Mouse (Mus musculus): Measurements from ENCODE around the gene Pde6d.

Pde6d gene

DNA sequence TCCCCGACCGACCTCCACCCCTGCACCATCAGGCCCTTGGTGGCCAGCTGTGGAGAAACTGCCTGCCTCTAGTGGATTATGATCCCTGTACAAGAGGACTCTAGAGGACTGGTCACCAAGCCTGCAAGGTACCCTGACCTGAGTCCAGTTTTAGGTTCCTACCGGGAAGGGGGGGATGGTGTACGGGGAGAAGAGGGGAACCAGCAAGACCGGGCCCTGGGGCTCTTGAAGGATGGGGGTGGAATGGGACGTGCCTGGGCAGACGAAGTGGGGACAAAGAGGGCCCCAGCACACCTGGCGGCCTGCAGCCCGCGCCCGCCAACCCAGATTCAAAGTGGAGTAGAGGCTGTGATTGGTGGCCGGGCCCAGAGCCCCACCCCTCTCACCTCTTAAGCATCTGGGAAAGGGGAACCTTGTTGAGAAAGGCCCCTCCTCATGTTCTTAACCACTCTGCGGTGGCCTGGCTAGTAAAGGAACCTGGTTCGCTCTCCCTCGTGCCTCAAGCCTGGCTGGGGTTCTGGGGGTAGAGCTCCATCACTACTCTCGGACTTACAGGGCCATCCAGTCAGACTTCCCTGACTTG is 79.2 kb downstream of the Pde6d start:
- no peak for DNase-seq (ENCODE audit: low spot score)

DNA sequence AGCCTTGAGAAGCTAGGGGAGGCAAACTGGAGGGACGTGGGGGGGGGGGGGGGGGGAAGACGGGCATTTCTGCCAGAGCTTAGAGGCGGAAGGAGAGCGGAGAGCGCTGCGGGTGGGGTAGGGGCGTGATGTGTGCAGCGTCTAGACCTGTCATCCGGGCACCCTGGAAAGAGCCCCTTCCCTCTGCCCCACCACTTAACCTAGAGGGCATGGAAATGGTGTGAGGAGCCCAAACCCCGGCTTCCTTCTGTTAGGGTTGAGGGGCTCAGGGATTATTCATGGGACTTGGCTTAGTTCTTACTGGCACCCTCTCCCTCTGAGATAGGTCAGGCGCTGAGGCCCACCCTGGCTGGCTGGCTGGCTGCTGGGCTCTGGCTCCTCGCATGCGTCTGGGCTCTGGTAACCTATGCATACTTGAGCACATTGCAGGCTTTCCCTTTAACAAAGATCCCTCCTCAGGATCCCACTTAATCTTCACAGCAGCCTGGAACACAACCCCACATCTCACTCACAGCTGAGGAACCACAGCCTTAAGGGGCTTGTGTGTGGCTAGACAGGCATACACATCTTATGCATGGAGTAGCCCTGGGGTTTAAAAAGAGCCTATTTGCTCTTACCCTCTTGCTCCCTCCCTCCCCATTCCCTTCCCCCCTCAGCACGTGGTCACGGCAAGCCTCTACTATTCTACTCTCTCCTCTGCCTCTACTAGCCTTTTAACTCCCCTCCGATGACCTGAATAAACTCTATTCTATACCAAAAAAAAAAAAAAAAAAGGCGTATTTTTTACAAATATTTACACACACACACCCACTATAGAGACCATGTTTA is 80.0 kb downstream of the Pde6d start:
- no peak for DNase-seq (ENCODE audit: low spot score)

DNA sequence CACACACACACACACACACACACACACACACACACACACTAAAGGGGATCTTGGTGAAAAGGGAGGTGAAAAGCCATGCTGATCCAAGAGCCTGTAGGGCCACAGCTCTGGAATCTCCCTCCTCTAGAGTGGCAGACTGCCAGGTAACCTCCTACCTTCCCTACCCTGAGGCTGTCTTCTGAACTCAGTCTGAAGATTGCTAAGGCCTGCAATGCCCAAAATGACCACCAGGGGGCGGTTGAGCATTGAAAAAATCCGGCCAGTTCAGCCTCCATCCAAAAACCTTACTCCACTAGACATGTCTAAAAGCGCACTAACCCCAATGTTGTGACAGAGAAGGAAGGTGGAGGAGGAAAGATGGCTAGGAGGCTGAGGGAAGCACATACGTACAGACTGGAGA is 80.9 kb downstream of the Pde6d start:
- peak; percentile 89 for DNase-seq (ENCODE audit: low spot score)

- DNase-seq (ENCODE audit: low spot score), result peak; percentile 75
Observed at GRCm38 (mm10) chr1:86501114-86501532, 81.3 kb downstream of the Pde6d start.

GRCm38 (mm10) chr1:86500681-86501080 is 81.7 kb downstream of the Pde6d start:
- no peak for DNase-seq (ENCODE audit: low spot score)

- no peak for DNase-seq (ENCODE audit: low spot score)
Observed at GRCm38 (mm10) chr1:86499903-86500302, 82.5 kb downstream of the Pde6d start.

- DNase-seq (ENCODE audit: low spot score), result no peak
Observed at GRCm38 (mm10) chr1:86498611-86499010, 83.8 kb downstream of the Pde6d start.

DNA sequence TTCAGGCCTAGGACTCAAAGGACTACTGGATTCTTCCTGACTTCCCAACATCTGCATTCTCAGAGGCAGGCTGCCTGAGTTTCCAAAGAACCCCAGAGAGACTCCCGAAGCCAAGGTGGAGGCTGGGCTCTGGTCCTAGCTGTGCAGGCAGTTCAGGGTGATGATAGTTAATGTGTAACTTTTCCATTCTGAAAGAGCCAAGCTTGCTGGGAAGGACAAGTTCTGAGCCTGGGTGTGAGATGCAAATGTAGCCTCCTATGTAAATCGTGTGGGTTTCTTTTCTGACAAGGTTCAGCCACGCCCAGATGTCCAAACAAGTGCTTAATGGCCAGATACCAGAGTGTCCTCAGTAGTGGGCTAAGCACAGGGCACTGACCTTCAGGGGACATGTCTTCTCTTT is 84.4 kb downstream of the Pde6d start:
- DNase-seq (ENCODE audit: low spot score), result no peak

DNA sequence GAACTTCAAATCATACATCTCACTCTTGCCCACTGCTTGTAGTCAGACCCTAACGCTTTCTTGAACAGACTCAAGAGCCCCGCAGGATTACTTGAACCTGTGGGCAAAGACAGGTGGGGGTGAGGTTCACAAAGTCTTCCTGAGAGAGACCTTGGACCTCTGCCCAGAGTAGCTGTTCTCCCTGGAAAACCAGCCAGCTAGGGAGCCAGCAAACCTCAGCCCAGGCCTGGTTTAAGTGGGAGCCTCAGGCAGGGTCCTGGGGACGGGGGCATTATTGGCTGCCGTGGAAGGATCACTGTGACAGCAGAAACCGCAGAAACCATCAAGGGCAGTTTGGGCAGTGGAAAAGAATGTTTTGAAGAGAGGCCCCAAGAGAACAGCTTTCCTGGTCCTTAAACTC is 85.1 kb downstream of the Pde6d start:
- no peak for DNase-seq (ENCODE audit: low spot score)

- DNase-seq (ENCODE audit: low spot score), result no peak
Observed at GRCm38 (mm10) chr1:86496340-86496739, 86.1 kb downstream of the Pde6d start.

GRCm38 (mm10) chr1:86493783-86494182 is 88.6 kb downstream of the Pde6d start:
- no peak for DNase-seq (ENCODE audit: low spot score)
